Comparison of ENCODE assay signal across 8 mouse cellular contexts in the genomic region with DNA sequence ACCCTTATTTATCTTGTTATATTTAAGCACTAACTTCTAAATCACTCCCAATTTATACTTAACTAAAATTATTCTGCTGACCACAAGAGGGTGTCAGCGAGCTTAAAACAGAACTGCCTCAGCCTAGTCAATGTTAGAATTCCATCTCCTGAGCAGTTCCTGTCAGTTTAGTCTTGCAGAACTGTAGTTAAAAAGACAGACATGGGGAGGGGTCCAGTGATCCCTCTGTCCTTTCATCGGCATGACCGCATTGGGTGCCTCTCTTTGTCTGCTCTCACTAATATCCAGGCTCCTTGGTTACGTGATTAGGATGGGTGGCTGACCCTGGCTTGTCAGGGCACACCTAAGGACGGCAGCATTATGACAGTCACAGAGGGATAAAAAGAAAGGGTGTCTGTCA.
A peak's percentile ranks its signal among the peaks of the same experiment; 100 is the strongest.
DNase-seq lines count a peak whose midpoint lies in the region; ATAC-seq and TF ChIP-seq lines count a peak whose summit lies in the region.

No protein-coding gene starts in this region.

- TF ChIP-seq POLR2A in bone marrow macrophage, adult 2 months (IDR thresholded peaks at IDR 0.05; ENCODE audit: borderline replicate concordance, low read depth, low read length), result no peak

- ATAC-seq in embryonic facial prominence, embryonic 11.5 days (replicated peaks; ENCODE audit: insufficient number of reproducible peaks, low FRiP score, low TSS enrichment, low read depth), result no peak
- peak; percentile 50; the same call in 1 of the 2 replicates for ATAC-seq in lung, postnatal 0 days

- H3K4me1 ChIP-seq in bone marrow macrophage, adult 2 months (ENCODE audit: control insufficient read depth, insufficient read depth, low read length), result peaks cover 9% of the 10 kb centered on the region
- H3K4me1 ChIP-seq in embryonic facial prominence, embryonic 11.5 days (ENCODE audit: control insufficient read depth, insufficient read depth, low read length), result no peaks in the 10 kb centered on the region
- H3K4me1 ChIP-seq in lung, postnatal 0 days (ENCODE audit: insufficient read depth, low read depth, low read length), result no peaks in the 10 kb centered on the region

- intact Hi-C loops in gastrocnemius, postnatal 36 days (cut with DNase I), result loop anchor here (2.0 kb wide), 2 partner anchors 176 to 200 kb away; partner anchors contain the start of gene Rgcc

- peak; percentile 16; the same call in 1 of the 2 replicates for TF ChIP-seq CTCF in bone marrow macrophage, adult 2 months (IDR thresholded peaks at IDR 0.05; ENCODE audit: low read depth, low read length)
- peak; percentile 84 for TF ChIP-seq CTCF in lung, postnatal 0 days (IDR thresholded peaks at IDR 0.05)

- no peaks in the 10 kb centered on the region for H3K36me3 ChIP-seq in embryonic facial prominence, embryonic 11.5 days (replicated peaks; ENCODE audit: control insufficient read depth, insufficient read depth, low read depth, low read length)
- no peaks in the 10 kb centered on the region for H3K36me3 ChIP-seq in lung, postnatal 0 days (ENCODE audit: insufficient read depth, low read length)
- H3K36me3 ChIP-seq in splenic B cell, adult 2 months (ENCODE audit: control insufficient read depth, insufficient read depth, low read length, poor library complexity, severe bottlenecking), result no peaks in the 10 kb centered on the region

- H3K4me2 ChIP-seq in embryonic facial prominence, embryonic 11.5 days (ENCODE audit: low read depth, low read length), result no peak overlapping the region
- no peak overlapping the region for H3K4me2 ChIP-seq in lung, postnatal 0 days (replicated peaks; ENCODE audit: low read depth, low read length)

- no peak overlapping the region for H3K27ac ChIP-seq in bone marrow macrophage, adult 2 months (ENCODE audit: insufficient read depth, low read depth, low read length)
- H3K27ac ChIP-seq in embryonic facial prominence, embryonic 11.5 days (replicated peaks; ENCODE audit: low read depth, low read length), result no peak overlapping the region
- H3K27ac ChIP-seq in lung, postnatal 0 days (ENCODE audit: low read length), result no peak overlapping the region

- DNase-seq in gastrocnemius, postnatal 10 days, result peak; percentile 34
- DNase-seq in gastrocnemius, postnatal 36 days, result no peak
- DNase-seq in A20 (ENCODE audit: low read depth, low spot score), result peak; percentile 61
- DNase-seq in embryonic facial prominence, embryonic 11.5 days (ENCODE audit: low spot score), result peak; percentile 70
- DNase-seq in induced T-regulatory cell, adult 2 months (ENCODE audit: low read depth), result peak; percentile 72
- peak; percentile 89 for DNase-seq in lung, postnatal 0 days (ENCODE audit: low spot score)
- peak; percentile 65 for DNase-seq in splenic B cell, adult 2 months (ENCODE audit: low read depth, low spot score)

- 44% methylated on average over 5 of the region's 5 CpGs for WGBS in embryonic facial prominence, embryonic 11.5 days
- 45% methylated on average over 5 of the region's 5 CpGs for WGBS in lung, postnatal 0 days

- no peak overlapping the region for H3K4me3 ChIP-seq in bone marrow macrophage, adult 2 months (ENCODE audit: insufficient read depth, low read length)
- no peak overlapping the region for H3K4me3 ChIP-seq in embryonic facial prominence, embryonic 11.5 days (ENCODE audit: low read depth, low read length)
- no peak overlapping the region for H3K4me3 ChIP-seq in lung, postnatal 0 days (ENCODE audit: low read depth, low read length)

- H3K9me3 ChIP-seq in embryonic facial prominence, embryonic 11.5 days (replicated peaks; ENCODE audit: control insufficient read depth, low read length), result no peaks in the 10 kb centered on the region
- H3K9me3 ChIP-seq in lung, postnatal 0 days (ENCODE audit: low read length), result no peaks in the 10 kb centered on the region

- no peak overlapping the region for H3K9ac ChIP-seq in embryonic facial prominence, embryonic 11.5 days (replicated peaks; ENCODE audit: low read length)
- no peak overlapping the region for H3K9ac ChIP-seq in lung, postnatal 0 days (replicated peaks; ENCODE audit: low read depth)

- TF ChIP-seq EP300 in lung, postnatal 0 days (IDR thresholded peaks at IDR 0.05), result no peak

- H3K27me3 ChIP-seq in embryonic facial prominence, embryonic 11.5 days (ENCODE audit: control insufficient read depth, insufficient read depth, low read length), result no peaks in the 10 kb centered on the region
- no peaks in the 10 kb centered on the region; the same call in 1 of the 2 replicates for H3K27me3 ChIP-seq in lung, postnatal 0 days (replicated peaks; ENCODE audit: insufficient read depth, low read length)
- no peaks in the 10 kb centered on the region for H3K27me3 ChIP-seq in splenic B cell, adult 2 months (ENCODE audit: control insufficient read depth, insufficient read depth, low read length, poor library complexity, severe bottlenecking)

Comparison
In these comparisons a context has a peak if more than half of its experiments do, and no peak if none do; other contexts are left out.
1. DNase-seq: peak in gastrocnemius, postnatal 10 days (single experiment), A20 (single experiment), embryonic facial prominence, embryonic 11.5 days (single experiment), induced T-regulatory cell, adult 2 months (single experiment), lung, postnatal 0 days (single experiment) and splenic B cell, adult 2 months (single experiment); none in gastrocnemius, postnatal 36 days (0 of 2).